Mouse (Mus musculus): ENCODE measurements around the gene Ccdc77.

Ccdc77 gene

DNA sequence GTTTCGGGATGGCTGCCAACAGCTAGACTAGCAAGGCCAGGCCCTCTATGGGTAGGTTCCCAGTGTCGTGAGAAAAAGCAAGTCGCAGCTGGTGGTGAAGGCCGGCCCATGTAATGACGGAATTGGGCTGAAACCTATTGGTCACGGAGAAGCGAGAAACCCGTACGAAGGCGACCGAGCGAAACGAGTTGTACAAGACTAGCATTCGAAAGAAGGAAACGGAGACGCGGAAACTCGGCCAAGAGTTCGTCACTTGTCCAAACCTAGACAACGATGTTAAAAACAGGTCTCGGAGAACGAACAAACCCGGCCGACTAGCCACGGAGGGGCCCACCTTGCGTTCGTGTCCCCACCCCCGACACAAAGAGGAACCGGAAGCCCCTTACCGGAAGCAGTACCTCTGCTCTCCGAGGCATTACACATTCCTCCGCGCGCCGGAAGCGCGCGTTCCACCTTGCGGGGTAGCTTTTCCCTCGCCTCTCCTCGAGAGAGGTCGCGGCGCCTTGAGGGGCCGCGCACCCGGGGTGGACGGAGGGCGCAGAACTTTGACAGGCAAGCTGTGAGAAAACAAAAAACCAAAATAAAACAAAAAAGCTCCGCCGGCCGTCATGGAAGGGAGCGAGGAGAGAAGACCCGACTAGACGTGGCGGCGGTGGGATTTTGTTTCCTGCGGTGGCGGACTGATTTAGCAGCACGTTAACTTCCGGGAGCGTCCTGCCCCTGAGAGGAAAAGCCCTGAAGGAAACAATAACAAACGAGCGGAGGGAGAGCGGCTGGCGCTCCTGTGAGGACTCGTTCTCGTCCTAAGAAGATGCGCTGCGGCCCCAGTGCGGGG lies at the start of gene Ccdc77, which contains the start of gene Kdm5a:
Ccdc77 (minus strand) TSS at position 687 of the 835 bp plus-strand sequence.
Kdm5a (plus strand) TSS at position 437 of the 835 bp plus-strand sequence.
- peak; percentile 95 for DNase-seq (ENCODE audit: low spot score)

DNA sequence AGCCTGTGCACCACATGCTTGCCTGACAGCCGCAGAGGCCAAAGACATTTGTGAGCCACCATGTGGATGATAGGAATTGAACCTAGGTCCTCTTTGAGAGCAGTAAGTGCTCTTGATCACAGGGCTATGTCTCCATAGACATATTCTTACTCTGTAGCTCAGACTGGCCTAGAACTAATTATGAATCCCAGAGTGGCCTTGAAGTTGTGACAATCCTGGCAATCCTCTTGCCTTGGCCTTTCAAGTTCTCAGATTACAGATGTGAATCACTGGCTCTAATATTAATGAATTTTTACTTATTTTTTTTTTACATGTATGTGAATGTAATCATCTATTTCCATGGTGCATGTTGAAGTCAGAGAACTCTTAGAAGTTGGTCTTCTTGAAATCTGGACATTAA lies 39.8 kb upstream of the Ccdc77 start:
- DNase-seq (ENCODE audit: low spot score), result no peak

DNA sequence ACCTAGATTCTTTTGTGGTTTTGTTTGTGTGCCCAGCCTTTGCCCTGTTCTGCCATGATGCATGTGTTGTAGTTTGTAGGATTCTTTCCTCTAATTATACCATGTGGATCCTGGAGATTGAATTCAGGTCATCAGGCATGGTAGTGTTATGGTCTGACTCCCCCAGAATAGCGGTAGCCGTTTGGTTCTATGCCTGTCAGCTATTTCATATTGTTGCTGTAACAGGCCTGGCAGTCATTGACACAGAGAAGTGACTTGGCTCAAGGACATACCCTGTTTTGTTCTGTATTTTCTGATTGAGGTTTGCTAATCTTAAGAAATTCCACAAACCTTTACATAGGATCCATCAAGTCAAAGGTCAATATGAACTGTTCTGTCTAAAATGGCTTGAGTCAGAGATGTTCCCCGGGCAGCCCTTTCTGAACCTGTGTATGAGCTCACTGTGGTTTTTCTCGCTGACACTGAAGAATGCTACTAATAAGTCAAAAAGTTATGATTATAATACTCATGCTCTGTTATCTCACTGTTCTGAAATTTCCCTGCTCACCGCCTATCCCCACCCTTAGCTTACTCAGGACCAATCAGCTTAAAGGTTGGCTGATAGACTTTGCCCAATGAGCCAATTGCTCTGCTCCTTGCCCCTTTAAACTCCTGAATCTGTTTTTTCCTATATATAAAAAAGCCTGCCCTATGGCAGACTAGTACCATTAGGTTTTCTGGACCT lies 31.6 kb upstream of the Ccdc77 start:
- no peak for DNase-seq (ENCODE audit: low spot score)

DNA sequence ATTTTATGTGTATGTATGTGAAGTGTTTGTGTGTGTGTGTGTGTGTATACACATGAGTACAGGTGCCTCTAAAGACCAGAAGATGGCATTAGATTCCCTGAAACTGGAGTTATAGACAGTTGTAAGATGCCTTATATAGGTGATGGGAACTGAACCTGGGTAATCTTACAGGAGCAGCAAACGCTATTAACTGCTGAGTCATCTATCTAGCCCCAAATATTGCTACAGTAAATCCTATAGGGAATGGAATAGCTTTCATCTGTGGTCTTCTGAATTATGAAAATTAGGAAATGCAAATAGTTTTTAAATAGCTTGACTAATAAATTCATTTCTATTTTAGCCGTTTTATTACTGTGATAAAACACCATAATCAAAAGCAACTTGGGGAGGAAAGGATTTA lies 28.6 kb upstream of the Ccdc77 start:
- no peak for DNase-seq (ENCODE audit: low spot score)

DNA sequence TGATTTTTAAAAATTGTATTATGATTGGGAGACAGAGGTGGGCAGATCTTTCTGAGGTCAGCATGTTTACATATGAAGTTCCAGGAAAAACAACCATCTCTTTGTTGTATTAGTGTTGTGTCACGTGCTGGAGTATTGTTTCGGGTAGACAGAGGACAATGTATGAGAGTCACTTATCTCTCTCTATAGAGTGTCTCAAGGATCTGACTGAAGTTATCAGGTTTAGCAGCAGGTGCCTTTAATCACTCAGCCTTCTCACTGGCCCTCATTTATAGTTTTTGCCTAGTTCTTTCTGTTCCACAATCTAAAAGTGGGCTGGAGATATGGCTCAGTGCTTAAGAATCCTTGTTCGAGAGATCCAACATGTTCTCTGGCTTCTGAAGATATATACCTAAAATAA lies 25.9 kb upstream of the Ccdc77 start:
- no peak for DNase-seq (ENCODE audit: low spot score)

DNA sequence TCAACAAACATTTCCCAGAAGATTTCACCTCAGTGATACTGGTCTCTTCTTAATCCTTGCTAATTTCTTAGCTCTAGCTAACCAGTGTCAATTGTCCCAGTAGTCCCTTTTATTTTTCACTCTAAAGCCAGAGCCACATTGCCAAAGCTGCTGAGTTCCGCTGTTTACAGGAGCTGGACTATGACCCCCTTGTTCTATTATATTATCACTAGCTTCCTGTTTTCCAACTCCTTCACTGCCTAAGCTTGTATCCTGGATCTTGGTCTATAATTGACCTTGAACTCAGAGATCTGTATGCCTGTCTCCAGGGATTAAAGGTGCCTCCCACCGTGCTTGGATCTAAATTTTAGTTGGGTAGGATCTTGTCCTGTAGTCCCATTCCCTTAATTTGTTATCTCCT lies 12.6 kb upstream of the Ccdc77 start:
- DNase-seq (ENCODE audit: low spot score), result no peak

DNA sequence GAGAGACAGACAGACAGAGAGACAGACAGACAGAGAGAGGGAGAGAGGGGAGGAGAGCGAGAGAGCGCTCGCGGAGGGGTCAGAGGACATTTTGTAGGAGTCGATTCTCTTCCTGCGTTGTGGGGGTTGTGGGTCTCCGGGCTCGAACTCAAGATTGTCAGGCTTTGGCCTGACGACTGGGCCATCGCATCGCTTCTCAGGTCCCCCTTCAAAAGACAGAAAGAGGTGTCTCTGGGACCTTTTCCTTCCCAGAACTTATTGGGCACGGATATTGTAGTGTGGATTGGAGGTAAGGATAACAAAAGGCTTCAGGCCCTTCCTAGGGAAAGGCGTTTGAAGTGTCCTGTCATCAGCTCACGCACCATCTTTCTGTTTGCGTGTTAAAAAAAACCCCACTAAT lies 877 bp upstream of the Ccdc77 start:
- peak; percentile 29 for DNase-seq (ENCODE audit: low spot score)

DNA sequence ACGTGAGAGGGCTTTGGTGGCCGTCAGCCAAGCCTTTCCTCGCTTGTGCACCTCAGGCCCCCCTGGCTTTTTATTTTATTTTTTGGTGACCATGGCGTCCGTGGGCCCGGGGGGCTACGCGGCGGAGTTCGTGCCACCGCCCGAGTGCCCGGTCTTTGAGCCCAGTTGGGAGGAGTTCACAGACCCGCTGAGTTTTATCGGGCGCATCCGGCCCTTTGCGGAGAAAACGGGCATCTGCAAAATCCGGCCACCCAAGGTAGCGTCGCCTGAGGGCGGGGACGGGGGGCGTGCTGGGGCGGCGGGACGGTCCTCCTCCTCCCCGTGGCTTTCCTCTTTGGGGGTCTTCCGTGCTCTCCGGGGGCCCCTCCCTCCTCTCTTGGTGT lies 340 bp upstream of the Ccdc77 start:
- no peak for DNase-seq (ENCODE audit: low spot score)

DNA sequence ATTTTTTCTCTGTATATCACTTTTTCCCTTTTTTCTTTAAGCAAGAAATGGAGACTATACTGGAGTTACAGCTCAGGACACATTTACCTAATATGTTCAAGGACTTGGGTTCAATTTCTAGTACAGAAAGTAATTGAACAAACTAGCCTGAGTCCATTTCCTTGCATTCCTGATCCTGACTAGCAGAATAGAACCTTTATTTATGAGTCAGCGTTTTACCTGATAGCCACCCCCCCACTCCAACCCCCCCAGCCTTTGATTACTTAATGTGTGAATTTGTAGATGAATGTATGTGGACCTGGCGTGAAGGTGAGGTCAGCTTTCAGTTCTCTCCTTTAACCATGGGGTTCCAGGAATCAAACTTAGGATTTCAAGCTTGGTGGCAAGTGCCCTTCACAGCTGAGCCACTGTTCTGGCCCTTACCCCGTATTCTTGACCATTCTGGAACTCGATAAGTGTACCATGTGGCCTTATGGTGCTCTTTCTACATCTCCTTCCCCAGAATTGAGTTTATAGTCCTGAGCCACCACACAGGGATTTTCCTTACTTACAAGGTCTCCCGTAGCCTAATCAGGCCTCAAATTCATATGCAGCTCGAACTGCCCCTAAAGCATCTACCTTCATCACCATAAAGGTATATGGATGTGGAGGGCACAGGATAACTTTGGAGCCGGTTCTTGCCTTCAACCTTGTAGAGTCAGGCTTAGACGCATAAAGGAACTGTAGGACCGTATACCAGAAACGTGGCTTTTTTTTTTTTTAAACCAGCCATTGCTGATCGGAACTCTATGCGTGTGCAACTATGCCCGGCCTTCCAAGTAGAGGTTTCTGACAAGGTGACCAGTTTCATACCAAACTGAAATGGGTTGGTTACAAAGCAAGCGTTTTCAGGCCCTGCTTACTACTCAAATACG lies 1.1 kb downstream of the Ccdc77 start:
- peak; percentile 46 for DNase-seq (ENCODE audit: low spot score)

DNA sequence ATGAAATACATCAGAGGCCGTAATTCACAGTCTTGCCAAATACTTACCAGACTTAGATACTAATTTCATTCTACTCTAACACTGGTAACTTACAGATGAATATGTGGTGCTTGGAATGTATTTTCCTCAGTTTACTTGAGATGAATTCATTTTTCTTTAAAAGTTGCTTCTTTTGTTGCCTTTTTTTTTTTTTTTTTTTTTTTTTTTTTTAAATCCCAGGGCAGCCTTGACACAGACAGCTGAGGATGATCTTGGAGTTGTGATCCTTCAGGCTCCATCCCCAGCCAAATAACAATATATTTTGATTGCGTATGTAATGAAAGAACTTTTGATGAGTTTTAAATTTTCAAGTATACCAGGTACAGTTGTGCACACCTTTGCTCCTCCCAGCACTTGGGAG lies 2.0 kb downstream of the Ccdc77 start:
- DNase-seq (ENCODE audit: low spot score), result no peak

DNA sequence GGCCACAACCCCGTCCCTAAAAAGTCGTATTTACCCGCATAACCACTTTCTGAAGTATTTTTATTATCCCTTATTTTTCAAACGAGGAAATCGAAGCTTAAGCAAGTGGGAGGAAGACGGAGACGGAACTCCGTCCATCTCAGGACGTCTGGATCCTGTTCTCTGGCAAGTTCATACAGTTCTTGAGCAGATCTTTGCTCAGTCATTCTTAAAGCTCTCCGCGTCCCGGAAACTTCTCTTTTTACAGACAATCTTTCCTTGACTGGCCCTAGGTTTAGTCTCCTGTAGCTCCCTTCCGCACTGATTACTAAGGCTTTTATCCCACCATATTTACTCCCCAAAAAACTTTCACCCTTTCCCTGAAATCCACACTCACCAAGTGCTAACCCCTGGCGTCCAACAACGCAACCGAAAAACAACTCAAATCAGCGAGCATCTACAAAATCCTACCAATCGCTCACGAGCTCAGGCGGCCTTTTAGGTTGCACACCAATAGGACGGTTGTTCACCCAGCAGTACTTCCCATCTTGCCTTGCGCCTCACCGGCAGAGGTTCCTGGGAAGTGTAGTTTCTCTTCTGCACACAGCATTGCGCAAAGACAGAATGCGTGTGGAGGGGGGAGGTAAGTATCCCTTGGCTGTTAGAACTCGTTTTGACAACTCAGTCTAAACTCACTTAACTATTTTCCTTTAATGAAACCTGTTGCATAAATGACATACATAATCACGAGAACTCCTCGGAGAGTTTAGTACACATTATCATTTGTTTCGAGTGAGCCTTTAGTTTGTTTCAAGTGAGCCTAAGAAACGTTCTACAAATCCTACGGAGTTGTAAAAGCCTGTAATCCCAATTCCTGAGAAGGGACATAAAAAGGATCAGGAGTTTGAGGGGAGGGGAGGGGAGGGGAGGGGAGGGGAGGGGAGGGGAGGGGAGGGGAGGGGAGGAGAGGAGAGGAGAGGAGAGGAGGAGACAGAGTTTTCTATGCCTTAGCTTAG lies 6.9 kb downstream of the Ccdc77 start:
- peak; percentile 92 for DNase-seq (ENCODE audit: low spot score)

DNA sequence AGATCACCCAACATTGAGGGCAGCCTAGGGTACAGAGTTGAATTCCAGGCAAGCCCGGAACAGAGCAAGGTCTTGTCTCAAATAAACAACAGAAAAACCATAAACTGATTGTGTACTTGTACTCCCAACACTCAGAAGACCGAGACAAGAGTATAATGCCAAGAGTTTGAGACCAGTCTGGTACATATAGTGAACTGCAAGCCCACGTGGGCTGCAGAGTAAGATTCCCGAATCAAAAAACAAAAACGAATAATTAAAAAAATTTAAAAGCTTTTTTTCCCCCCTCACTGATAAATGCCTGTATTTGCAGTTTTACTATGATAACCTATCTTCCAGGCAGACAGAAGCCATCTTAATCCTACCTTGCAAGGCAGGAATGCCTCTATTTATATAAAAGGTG lies 7.7 kb downstream of the Ccdc77 start:
- no peak for DNase-seq (ENCODE audit: low spot score)

DNA sequence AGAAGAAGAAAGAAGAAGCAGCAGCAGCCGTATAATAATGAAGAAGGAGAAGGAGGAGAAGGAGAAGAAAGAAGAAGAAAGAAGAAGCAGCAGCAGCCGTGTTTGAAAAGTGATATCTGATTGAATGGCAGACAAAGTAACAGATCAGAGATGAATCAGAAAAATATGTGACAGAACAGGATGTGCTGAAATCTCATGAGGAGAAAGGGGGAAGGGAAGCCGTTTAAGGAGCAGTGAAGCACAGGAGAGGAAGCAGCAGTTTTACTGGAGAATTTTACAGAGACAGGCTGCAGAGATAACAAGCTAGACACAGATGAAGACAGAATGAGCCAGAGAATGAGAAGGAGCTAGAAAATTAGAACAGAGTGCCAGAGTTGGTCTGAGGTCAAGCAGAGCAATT lies 15.2 kb downstream of the Ccdc77 start:
- DNase-seq (ENCODE audit: low spot score), result no peak

DNA sequence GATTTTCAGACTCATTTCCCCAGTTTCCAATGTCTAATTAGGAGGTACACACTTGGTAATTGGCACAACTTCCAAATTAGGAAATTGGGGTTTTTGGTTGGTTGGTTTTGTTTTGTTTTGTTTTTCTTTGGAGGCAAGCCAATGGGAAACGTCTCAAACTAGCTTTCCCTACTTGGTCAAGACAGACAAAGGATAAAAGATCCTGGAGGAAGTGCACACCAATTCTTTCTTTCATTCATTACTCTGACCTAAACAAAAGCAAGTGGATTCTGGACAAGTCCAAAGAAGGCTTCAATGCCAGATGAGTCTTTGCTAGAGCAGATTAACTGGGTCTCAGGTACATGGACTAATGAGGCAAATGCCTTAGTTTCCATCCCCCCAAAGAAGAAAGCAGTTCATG lies 20.2 kb downstream of the Ccdc77 start:
- no peak for DNase-seq (ENCODE audit: low spot score)

DNA sequence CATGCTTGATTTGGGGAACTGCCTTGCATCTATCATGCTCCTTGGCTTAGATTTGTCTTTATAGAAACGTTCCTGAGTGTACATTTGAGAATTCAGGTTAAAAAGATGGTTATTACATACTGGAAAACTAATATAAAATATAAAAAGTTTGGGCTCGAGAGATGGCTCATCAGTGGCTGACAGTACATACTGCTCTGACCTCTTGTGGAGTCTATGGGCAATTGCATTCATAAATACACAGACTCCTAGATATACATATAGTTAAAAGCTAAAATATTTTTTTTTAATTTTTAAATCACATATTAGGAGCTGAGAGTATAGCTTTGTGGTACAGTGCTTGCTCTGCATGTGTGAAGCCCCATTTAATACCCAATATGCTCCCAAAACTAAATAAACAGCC lies 31.8 kb downstream of the Ccdc77 start:
- DNase-seq (ENCODE audit: low spot score), result no peak

DNA sequence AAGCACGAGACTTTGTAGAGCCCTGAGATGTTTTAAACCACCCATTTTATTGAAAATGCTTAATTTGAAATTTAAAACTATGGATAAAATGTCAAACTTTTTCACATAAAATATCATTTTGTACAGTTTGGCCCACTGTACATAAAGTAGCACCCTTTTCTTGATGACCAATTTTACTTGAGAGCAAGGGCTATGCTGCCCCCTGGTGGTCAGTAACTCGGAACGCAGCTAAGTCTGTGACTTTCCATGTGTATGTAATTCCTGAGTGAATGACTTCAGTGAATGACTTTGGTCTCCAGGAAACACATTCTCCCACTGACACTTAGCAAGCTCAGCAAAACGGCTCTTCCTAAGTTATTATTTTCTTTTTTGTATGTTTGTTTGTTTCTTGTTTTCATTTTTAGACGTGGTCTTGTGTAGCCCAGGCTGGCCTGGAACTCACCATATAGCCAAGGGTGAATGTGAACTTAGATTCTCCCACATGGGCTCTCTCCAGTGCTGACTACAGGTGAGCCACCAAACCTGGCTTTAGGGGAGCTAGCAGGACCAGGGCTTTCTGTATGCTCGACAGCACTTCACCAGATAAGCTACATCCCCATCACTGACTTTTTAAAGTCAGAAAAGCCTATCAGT lies 39.8 kb downstream of the Ccdc77 start:
- DNase-seq (ENCODE audit: low spot score), result peak; percentile 82

DNA sequence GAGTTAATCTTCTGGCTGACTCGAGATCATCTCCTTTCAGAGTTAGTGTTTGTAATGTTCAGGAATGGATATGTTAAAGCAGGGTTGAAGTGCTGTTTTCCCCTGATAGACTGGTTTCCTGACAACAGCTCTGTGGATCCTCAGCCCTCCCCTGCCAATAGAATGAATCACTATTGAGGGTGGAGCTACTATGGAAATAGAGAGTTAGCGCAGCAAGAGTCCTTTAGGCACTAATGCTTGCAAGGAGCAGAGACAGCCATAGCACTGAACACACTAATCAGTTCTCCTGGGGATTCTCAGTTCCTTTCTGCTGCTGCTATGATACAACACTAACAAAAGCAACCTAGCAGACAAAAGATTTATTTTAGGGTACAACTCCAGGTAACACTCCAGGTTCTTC lies 43.8 kb downstream of the Ccdc77 start:
- peak; percentile 9 for DNase-seq (ENCODE audit: low spot score)

DNA sequence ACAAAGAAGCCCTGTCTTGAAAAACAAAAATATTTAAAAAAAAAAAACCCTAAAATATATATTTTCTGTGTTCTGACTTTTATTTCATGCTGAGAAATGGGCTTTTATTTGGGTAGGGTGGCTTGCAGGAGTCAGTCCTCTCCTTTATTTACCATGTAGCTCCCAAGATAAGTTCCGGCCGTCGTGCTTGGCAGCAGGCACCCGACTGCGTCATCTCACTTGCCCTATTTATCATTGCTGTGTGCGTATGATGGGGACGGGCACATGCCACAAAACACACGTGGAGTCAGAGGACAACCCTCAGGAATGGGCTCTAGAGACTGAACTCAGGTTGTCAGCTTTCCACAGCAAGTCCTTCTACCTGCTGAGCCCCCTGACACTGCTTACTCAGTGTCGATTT lies 45.0 kb downstream of the Ccdc77 start:
- DNase-seq (ENCODE audit: low spot score), result no peak

DNA sequence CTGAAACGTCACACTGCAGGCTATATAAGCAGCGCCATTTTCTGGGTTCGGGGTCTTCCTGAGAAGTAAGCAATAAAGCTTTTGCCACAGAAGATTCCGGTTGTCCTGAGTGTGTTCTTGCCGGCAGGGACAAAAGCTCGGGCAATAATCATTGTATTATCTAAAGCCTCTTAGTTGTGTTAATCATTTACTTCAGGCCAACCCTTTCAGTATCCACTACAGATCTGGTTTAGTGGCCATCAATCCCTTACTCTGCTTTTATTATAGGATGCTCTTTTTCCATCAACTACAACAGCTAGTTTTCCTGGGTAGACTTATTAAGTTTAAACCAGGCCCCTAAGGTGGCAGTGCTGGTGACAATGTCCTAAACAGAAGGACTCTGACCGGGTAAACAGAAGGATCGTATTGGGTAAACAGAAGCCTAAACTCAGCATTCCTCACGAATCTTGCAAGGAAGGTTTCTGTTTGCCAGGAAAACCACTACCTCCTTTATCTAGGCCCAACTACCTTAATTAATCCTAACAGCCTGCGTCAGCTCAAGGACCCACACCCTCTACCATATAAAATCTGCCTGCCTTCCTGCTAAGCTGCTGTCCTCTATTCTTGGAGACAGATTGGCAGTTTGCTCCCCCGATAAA lies 45.8 kb downstream of the Ccdc77 start:
- DNase-seq (ENCODE audit: low spot score), result no peak

DNA sequence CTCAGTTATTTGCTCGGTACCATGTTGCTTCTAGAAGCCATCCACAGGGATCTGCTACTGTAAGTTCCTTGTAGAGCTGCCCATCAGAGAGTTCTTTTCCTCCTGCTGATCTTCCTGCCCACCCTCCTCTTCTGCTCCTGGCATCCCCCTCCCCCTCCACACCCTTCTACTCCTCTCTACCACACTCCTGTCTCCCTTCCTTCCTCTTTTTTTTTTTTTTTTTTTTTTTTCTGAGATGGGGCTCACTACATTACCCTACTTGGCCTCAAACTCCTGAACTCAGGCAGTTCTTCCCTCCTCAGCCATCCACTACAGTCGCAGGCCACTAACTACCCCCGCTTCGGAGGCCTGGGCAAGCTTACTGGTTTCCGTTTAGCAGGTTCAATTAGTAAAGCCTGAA lies 51.7 kb downstream of the Ccdc77 start:
- DNase-seq (ENCODE audit: low spot score), result no peak
